In genomic region chr7:100488474-100489048, GRCm38 (mm10) we compare ENCODE assay signal across 10 mouse cellular contexts. TPM values are rescaled to one million over a fixed set of nuclear protein-coding genes. Genes with fewer than 3 reads are reported as not detected.
A peak's percentile ranks its signal among the peaks of the same experiment; 100 is the strongest.
DNase-seq lines count a peak whose midpoint lies in the region; ATAC-seq and TF ChIP-seq lines count a peak whose summit lies in the region.
"Had no signal": no experiment of that assay in that cellular context is flagged by ENCODE, and none has a peak within 500 bp of the region (broad histone marks: within the 10 kb centered on the region; RNA-seq: fewer than 3 reads in every experiment).

No protein-coding gene starts in this region.

- H3K4me2 ChIP-seq in kidney, embryonic 16.5 days (replicated peaks; ENCODE audit: low read depth, low read length) = no peak overlapping the region
- no peak overlapping the region for H3K4me2 ChIP-seq in hindbrain, postnatal 0 days (ENCODE audit: low read depth, low read length)
- H3K4me2 ChIP-seq: liver, embryonic 13.5 days had no signal

- intact Hi-C loops in left cerebral cortex, postnatal 25 days (cut with DNase I) = no loop called here

- no peaks in the 10 kb centered on the region for H3K27me3 ChIP-seq in kidney, embryonic 16.5 days (ENCODE audit: insufficient read depth, low read length)
- no peaks in the 10 kb centered on the region for H3K27me3 ChIP-seq in hindbrain, postnatal 0 days (ENCODE audit: insufficient read depth, low read length)
- H3K27me3 ChIP-seq: liver, embryonic 13.5 days had no signal

- no peaks in the 10 kb centered on the region for H3K36me3 ChIP-seq in kidney, embryonic 16.5 days (ENCODE audit: insufficient read depth, low read length)
- no peaks in the 10 kb centered on the region for H3K36me3 ChIP-seq in hindbrain, postnatal 0 days (ENCODE audit: insufficient read depth, low read length)
- H3K36me3 ChIP-seq: liver, embryonic 13.5 days had no signal

- H3K9ac ChIP-seq in kidney, embryonic 16.5 days (replicated peaks; ENCODE audit: low read length) = 0 out of 2 replicates have a peak overlapping the region, but pooled peaks have one; percentile 3
- H3K9ac ChIP-seq in hindbrain, postnatal 0 days (replicated peaks; ENCODE audit: low read length) = no peak overlapping the region
- H3K9ac ChIP-seq: liver, embryonic 13.5 days had no signal

- 36% methylated on average over 10 of the region's 10 CpGs for WGBS in kidney, embryonic 16.5 days
- WGBS in hindbrain, postnatal 0 days = 17% methylated on average over 10 of the region's 10 CpGs

- no peak overlapping the region for H3K4me3 ChIP-seq in kidney, embryonic 16.5 days (ENCODE audit: low read length)
- no peak overlapping the region for H3K4me3 ChIP-seq in hindbrain, postnatal 0 days (ENCODE audit: low read length)
- H3K4me3 ChIP-seq: liver, embryonic 13.5 days had no signal

- peaks cover 11% of the 10 kb centered on the region for H3K4me1 ChIP-seq in kidney, embryonic 16.5 days (ENCODE audit: insufficient read depth, low read length)
- H3K4me1 ChIP-seq in hindbrain, postnatal 0 days (ENCODE audit: insufficient read depth, low read length) = peaks cover 6% of the 10 kb centered on the region; the same call in 1 of the 2 replicates

- DNase-seq in kidney, postnatal 25 days = no peak
- peak; percentile 60 to 72 for DNase-seq in right cerebral cortex, postnatal 10 days (ENCODE audit: low spot score in 2 of 2)
- no peak for DNase-seq in right cerebral cortex, postnatal 36 days (ENCODE audit: low spot score in 2 of 2)
- DNase-seq in hindbrain, postnatal 0 days (ENCODE audit: low spot score) = peak; percentile 74
- DNase-seq in left cerebral cortex, postnatal 25 days (ENCODE audit: low spot score in 2 of 2) = no peak
- DNase-seq in spleen, postnatal 36 days (ENCODE audit: low spot score in 2 of 2) = no peak
- DNase-seq: liver, embryonic 13.5 days; spleen, adult 18-20 months had no signal

- 0 out of 2 replicates have a peak overlapping the region, but pooled peaks have one; percentile 15 for H3K27ac ChIP-seq in kidney, embryonic 16.5 days (ENCODE audit: low read length)
- peak overlapping the region; percentile 73; the same call in 1 of the 2 replicates for H3K27ac ChIP-seq in hindbrain, postnatal 0 days
- H3K27ac ChIP-seq: liver, embryonic 13.5 days had no signal

- TF ChIP-seq CTCF in hindbrain, postnatal 0 days (IDR thresholded peaks at IDR 0.05; ENCODE audit: low read depth) = no peak

- no peak for ATAC-seq in kidney, embryonic 16.5 days (ENCODE audit: low FRiP score, low TSS enrichment)
- ATAC-seq in hindbrain, postnatal 0 days = peak; percentile 83

- no peaks in the 10 kb centered on the region for H3K9me3 ChIP-seq in kidney, embryonic 16.5 days (ENCODE audit: low read length)
- H3K9me3 ChIP-seq in hindbrain, postnatal 0 days (ENCODE audit: low read length) = no peaks in the 10 kb centered on the region
- H3K9me3 ChIP-seq: liver, embryonic 13.5 days had no signal

RNA-seq across cellular contexts. Expression of gene Ucp2, which starts 4.6 kb away (rescaled TPM):
- 221 and 250 TPM in 2 replicates for polyA plus RNA-seq in kidney, embryonic 16.5 days (2015; fragmentation: Nextera tagmentation; extraction: Ambion mirVana)
- total RNA-seq in hindbrain, postnatal 0 days (2014; rRNA removed) = 70.5 and 101 TPM in 2 replicates
- 112 and 113 TPM in 2 replicates for polyA plus RNA-seq in hindbrain, postnatal 0 days (2015; fragmentation: Nextera tagmentation; extraction: Ambion mirVana)
- total RNA-seq in left cerebral cortex, postnatal 25 days (2021) = 10 to 100 TPM; 77.1 to 78.9 TPM

RNA-seq across cellular contexts. Expression of gene Ucp3, which starts 15.8 kb away (rescaled TPM):
- polyA plus RNA-seq in kidney, embryonic 16.5 days (2015; fragmentation: Nextera tagmentation; extraction: Ambion mirVana) = 0.09 and 0.14 TPM in 2 replicates
- 0.10 and 0.11 TPM in 2 replicates for total RNA-seq in hindbrain, postnatal 0 days (2014; rRNA removed)
- 0.16 TPM in 2 replicates for polyA plus RNA-seq in hindbrain, postnatal 0 days (2015; fragmentation: Nextera tagmentation; extraction: Ambion mirVana)
- 1 to 10 TPM; 2.4 to 2.5 TPM for total RNA-seq in left cerebral cortex, postnatal 25 days (2021)
- total RNA-seq: ES-E14 had no signal
- polyA plus RNA-seq: liver, embryonic 13.5 days had no signal

RNA-seq across cellular contexts. Expression of gene Dnajb13, which starts 26.2 kb away (rescaled TPM):
- polyA plus RNA-seq in kidney, embryonic 16.5 days (2015; fragmentation: Nextera tagmentation; extraction: Ambion mirVana) = 0.50 and 0.60 TPM in 2 replicates
- 3.9 and 7.1 TPM in 2 replicates for total RNA-seq in hindbrain, postnatal 0 days (2014; rRNA removed)
- polyA plus RNA-seq in hindbrain, postnatal 0 days (2015; fragmentation: Nextera tagmentation; extraction: Ambion mirVana) = 6.4 and 7.2 TPM in 2 replicates
- under 1 TPM; 0.25 to 0.60 TPM for total RNA-seq in left cerebral cortex, postnatal 25 days (2021)

RNA-seq across cellular contexts. Expression of gene Coa4, which starts 48.3 kb away (rescaled TPM):
- polyA plus RNA-seq in kidney, embryonic 16.5 days (2015; fragmentation: Nextera tagmentation; extraction: Ambion mirVana) = 23.4 and 26.3 TPM in 2 replicates
- 2.8 and 7.6 TPM in 2 replicates for total RNA-seq in hindbrain, postnatal 0 days (2014; rRNA removed)
- 4.9 and 6.2 TPM in 2 replicates for polyA plus RNA-seq in hindbrain, postnatal 0 days (2015; fragmentation: Nextera tagmentation; extraction: Ambion mirVana)
- total RNA-seq in left cerebral cortex, postnatal 25 days (2021) = 10 to 100 TPM; 10.2 to 11.2 TPM

Comparison
In these comparisons a context has a peak if more than half of its experiments do, and no peak if none do; other contexts are left out.
1. DNase-seq: peak in right cerebral cortex, postnatal 10 days (2 of 2) and hindbrain, postnatal 0 days (single experiment); none in kidney, postnatal 25 days (0 of 2), right cerebral cortex, postnatal 36 days (0 of 2), left cerebral cortex, postnatal 25 days (0 of 2) and spleen, postnatal 36 days (0 of 2).